Mouse (Mus musculus) liver, embryonic 13.5 days (tissue): ENCODE results near the gene BC048403. TPM values are rescaled to one million over a fixed set of nuclear protein-coding genes. Genes with fewer than 3 reads are reported as not detected.
"Not testable (repeated sequence)": the region's sequence is repeated elsewhere in the genome, so short reads cannot be mapped to it uniquely, and the experiment has no call there.

Source experiments
- ATAC-seq: fragments of 200-750 bp; cut with Nextera tagmentation; 2 replicates; pipeline ENCODE4 v1.8.0; 2017; ENCODE audit warnings: low read depth, mild to moderate bottlenecking, moderate number of reproducible peaks, moderate library complexity
- DNase-seq: peaks from one replicate; pipeline ENCODE4 v3.0.0; 2022
- H3K27ac ChIP-seq: fragments of 300-500 bp; sonication (generic); 2 replicates; pipeline ENCODE4 v1.5.1; 2015; ENCODE audit warnings: moderate library complexity, mild to moderate bottlenecking, inconsistent platforms
- H3K27me3 ChIP-seq: fragments of 300-500 bp; sonication (generic); 2 replicates; pipeline ENCODE4 v1.6.1; 2015; ENCODE audit warnings: mild to moderate bottlenecking, inconsistent platforms
- H3K36me3 ChIP-seq: fragments of 300-500 bp; sonication (generic); 2 replicates; pipeline ENCODE4 v1.6.1; 2015; ENCODE audit warnings: mild to moderate bottlenecking, inconsistent platforms
- H3K4me1 ChIP-seq: fragments of 300-500 bp; sonication (generic); replicated peaks from 2 replicates; pipeline ENCODE4 v1.6.1; 2015; ENCODE audit warnings: inconsistent platforms
- H3K4me2 ChIP-seq: fragments of 300-500 bp; sonication (generic); 2 replicates; pipeline ENCODE4 v1.6.1; 2015; ENCODE audit warnings: inconsistent platforms, mild to moderate bottlenecking, moderate library complexity
- H3K4me3 ChIP-seq: fragments of 300-500 bp; sonication (generic); replicated peaks from 2 replicates; pipeline ENCODE4 v1.5.1; 2015; ENCODE audit warnings: mild to moderate bottlenecking, inconsistent platforms
- H3K9ac ChIP-seq: fragments of 300-500 bp; sonication (generic); 2 replicates; pipeline ENCODE4 v1.6.1; 2015; ENCODE audit warnings: mild to moderate bottlenecking, inconsistent platforms
- H3K9me3 ChIP-seq: fragments of 300-500 bp; sonication (generic); replicated peaks from 2 replicates; pipeline ENCODE4 v1.6.1; 2016; ENCODE audit warnings: inconsistent platforms
- WGBS: fragments of 180-500 bp; shearing (Covaris S2); methylation state at CpG from one replicate; pipeline ENCODE4 v1.1.7; 2015; ENCODE audit not compliant: insufficient replicate concordance; 5-methylcytosine and 5-hydroxymethylcytosine counted together
- polyA plus RNA-seq: library from polyadenylated mRNA; unstranded; fragments of >200 nt; fragmentation: Nextera tagmentation; extraction: Ambion mirVana; gene quantifications from 2 replicates; pipeline ENCODE4 v1.2.1, GENCODE M21; 2015

BC048403 gene
- polyA plus RNA-seq, 1 experiment from 2014 or later: 1.6 TPM

DNA sequence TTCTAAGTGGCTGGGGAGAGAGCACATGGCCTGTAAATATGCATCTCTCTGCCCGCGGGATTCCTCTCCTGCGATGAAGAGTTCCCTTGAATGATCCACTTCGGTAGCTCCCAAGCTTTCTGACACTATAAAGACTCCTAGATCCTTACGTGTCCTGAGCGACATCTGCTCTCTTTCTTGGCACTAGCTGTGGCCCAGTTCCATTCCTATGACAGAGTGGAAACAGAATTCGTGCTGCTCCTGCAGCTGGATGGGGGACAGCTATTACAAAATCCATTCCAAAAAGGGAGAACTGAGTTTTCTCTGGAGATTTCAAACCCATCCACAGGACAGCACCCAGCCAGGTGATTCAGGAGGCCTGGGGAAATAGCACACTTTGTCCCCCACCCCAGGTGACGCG lies 22.4 kb downstream of the BC048403 start:
- no peaks in the 10 kb centered on the region for H3K27me3 ChIP-seq
- H3K36me3 ChIP-seq: no peaks in the 10 kb centered on the region
- 83% methylated on average over 9 of the region's 9 CpGs for WGBS
- no peak overlapping the region for H3K9ac ChIP-seq
- H3K27ac ChIP-seq: no peak overlapping the region
- DNase-seq (no peak), ATAC-seq (no peak)
- no peaks in the 10 kb centered on the region for H3K4me1 ChIP-seq
- no peaks in the 10 kb centered on the region for H3K9me3 ChIP-seq
- no peak overlapping the region for H3K4me3 ChIP-seq
- H3K4me2 ChIP-seq: no peak overlapping the region

DNA sequence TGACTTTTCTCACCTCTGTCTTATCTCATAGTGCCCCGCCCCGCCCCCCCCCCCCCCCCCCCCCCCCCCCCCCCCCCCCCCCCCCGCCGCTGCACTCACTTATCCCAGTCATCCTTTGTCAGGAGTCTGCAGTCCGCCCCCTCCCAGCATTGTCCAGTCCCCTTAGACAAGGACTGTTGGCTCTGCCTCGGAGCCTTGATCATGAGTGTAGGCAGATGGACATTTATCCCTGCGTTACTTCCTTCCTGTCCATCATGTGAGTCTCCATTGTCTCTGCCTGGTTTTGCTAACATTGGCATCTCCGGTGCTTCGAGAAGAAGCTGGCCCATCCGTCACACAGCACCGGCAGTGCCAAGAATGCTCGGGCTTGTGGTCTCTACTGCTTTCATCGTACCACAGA lies 23.5 kb downstream of the BC048403 start:
- Histone ChIP-seq H3K27ac (no peak overlapping the region), H3K36me3 (no peaks in the 10 kb centered on the region), H3K4me2 (no peak overlapping the region), H3K4me1 (no peaks in the 10 kb centered on the region), H3K9ac (no peak overlapping the region), H3K27me3 (no peaks in the 10 kb centered on the region), H3K4me3 (no peak overlapping the region), H3K9me3 (no peaks in the 10 kb centered on the region)
- ATAC-seq: no peak
- WGBS: 68% methylated on average over 9 of the region's 13 CpGs
- DNase-seq: no peak

DNA sequence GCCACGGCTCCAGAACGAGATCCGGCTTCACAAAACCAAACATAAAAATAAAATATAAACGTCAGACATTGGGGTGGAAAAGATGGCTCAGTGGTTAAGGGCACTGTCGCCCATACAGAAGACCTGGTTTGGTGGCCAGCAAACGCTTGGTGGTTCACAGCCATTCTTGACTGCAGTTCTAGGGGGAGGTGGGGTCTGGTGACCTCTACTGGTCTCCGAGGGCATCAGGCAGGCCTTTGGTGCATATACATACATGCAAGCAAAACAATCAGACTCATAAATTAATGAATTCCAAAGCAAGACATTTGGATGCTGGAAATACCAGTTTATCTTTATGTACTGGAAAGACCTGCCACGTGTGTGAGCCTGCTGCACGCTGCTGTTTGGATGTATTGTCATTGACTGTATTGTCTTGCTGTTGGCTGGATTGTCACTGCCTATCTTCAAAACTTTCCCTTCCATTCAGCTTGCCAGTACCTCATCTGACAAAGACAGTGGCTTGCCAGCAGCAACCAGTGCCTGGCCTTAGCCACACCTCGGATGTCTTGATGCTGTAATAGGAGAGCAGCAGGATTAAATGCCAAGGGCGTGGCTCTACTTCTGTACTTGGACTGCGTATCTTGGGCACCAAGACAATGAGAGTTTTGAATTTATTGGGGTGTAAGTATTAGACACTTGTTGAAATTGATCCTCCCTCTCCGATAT lies 24.9 kb downstream of the BC048403 start:
- no peak overlapping the region for H3K4me3 ChIP-seq
- WGBS: 67% methylated on average over 13 of the region's 13 CpGs
- no peak for ATAC-seq
- no peak overlapping the region for H3K9ac ChIP-seq
- H3K4me2 ChIP-seq: no peak overlapping the region
- no peaks in the 10 kb centered on the region for H3K27me3 ChIP-seq
- DNase-seq: no peak
- H3K9me3 ChIP-seq: no peaks in the 10 kb centered on the region
- H3K4me1 ChIP-seq: no peaks in the 10 kb centered on the region
- no peaks in the 10 kb centered on the region for H3K36me3 ChIP-seq
- H3K27ac ChIP-seq: no peak overlapping the region

DNA sequence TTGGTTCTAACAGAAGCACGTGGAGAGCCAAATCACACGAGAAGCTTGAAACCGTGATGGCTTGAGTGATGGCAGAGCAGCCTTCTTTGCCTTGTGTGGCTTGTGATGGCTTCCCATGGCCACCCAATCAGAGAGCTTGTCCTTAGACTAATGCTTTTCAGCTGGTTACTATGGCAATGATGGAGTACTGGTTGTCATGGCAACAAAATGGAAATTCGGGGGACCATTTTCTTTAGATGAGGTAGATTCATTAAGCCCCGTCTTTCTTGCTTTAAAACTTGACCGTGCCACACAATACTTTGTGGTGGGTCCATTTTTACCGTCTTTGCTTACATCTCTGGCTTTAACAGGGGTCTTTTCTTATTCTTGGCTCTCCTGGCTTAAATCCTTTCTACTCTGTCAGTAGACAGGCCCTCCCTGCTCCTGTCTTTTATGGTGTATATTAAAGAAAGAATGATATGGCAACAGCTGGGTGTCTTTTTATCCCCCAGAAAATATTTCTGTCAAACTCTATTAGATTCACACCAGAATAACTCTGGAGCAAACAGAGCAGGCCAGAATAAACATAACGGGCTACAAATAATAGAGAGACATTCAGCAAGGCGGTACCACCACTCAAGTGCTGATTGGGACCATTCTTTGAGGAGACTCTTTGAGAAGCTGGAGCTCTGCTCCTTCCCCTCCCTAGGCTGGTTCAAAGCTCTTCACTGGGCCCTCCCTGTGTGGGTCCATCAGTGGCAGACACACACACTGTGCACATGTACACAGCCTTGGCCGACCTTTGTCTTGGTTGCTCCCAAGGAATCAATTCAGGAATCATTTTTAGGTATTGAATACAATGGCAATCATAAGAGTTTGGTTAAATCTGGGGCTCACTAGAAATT lies 25.7 kb downstream of the BC048403 start:
- DNase-seq (no peak), ATAC-seq (no peak)
- 75% methylated on average over 10 of the region's 10 CpGs for WGBS
- Histone ChIP-seq H3K36me3 (no peaks in the 10 kb centered on the region), H3K27ac (no peak overlapping the region), H3K4me3 (no peak overlapping the region), H3K4me2 (no peak overlapping the region), H3K9ac (no peak overlapping the region), H3K4me1 (no peaks in the 10 kb centered on the region), H3K9me3 (no peaks in the 10 kb centered on the region), H3K27me3 (no peaks in the 10 kb centered on the region)

DNA sequence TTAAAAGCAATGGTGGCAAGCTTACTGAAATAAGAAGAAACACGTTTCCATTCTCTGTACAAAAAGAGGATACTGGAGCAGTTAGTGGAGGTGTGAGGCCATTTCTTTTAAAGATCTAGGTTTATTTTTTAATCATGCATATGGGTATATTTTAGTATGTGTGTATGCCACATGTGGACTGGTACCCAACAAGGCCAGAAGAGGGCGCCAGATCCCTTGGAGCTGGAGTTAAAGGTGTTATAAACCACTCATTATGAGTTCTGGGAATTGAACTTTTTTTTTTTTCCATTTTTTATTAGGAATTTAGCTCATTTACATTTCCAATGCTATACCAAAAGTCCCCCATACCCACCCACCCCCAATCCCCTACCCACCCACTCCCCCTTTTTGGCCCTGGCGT lies 27.6 kb downstream of the BC048403 start:
- not testable (repeated sequence) for H3K4me2 ChIP-seq, H3K27me3 ChIP-seq, ATAC-seq, DNase-seq, H3K9me3 ChIP-seq, H3K4me1 ChIP-seq, H3K4me3 ChIP-seq, H3K9ac ChIP-seq, H3K27ac ChIP-seq, H3K36me3 ChIP-seq
- WGBS: 54% methylated on average over 3 of the region's 3 CpGs

DNA sequence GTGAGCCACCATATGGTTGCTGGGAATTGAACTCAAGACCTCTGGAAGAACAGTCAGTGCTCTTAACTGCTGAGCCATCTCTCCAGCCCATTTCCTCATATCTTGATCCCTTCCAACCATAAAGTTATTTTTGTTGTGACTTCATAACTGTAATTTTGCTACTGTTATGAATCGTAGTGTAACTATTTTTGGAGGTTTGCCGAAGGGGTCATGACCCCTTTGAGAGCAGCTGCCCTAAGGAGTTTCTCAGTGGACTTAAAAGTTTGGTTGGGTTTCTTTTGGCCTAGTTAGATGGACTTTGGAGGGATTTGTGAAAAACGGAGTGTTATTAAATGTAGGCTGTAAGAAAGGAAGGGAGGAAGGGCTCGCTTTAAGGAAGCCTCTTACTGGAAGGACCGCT lies 30.0 kb downstream of the BC048403 start:
- DNase-seq (no peak), ATAC-seq (no peak)
- Histone ChIP-seq H3K36me3 (no peaks in the 10 kb centered on the region), H3K27ac (no peak overlapping the region), H3K4me3 (no peak overlapping the region), H3K4me2 (no peak overlapping the region), H3K27me3 (no peaks in the 10 kb centered on the region), H3K9me3 (no peaks in the 10 kb centered on the region), H3K4me1 (no peaks in the 10 kb centered on the region; the same call in 1 of the 2 replicates), H3K9ac (no peak overlapping the region)
- WGBS: 81% methylated on average over 5 of the region's 5 CpGs

DNA sequence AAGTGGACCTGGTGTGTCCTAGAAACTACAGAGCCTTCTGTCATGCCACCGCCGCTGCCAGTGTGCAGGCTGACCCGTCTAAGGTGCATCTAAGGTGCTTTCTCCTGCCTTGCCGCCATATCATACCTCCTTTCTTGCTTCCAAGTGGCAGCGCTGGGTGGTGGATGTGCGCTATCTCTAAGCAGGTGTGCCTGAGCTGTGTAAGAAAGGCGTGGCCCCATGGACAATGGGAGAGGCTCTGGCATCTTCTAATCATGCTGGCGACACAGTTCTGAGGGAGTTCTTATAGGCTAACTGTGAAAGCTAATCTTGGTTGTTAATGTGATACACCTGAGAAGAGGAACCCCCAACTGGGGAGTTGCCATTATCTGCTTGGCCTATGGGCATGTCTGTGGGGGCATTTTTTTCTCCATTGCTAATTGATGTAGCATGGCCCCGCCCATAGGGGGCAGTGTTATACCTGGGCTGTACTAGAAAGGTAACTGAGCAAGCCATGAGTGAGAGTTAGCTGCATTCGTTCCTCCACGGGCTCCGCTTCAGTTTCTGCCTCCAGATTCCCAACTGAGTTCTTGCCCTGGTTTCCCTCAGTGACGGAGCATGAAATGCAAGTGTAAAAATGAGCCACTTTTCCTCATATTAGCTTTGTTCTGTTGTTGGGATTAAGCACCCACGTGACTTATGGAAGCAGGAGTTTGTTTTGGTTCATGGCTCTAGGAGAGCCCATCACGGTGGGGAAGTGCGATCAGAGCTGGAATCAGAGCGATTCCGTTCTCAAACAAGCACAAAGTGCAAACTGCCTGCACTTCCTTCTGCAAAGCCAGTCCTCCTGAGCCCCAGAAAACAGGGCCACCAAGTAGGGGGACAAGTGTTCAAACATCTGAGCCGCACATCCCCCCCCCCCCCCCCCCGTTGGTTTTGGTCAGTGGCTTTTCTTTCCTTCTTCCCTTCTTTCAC lies 31.2 kb downstream of the BC048403 start:
- Histone ChIP-seq H3K9ac (no peak overlapping the region), H3K4me3 (peak overlapping the region; percentile 12; the same call in 1 of the 2 replicates), H3K4me2 (0 out of 2 replicates have a peak overlapping the region, but pooled peaks have one; percentile 10), H3K36me3 (no peaks in the 10 kb centered on the region), H3K27ac (no peak overlapping the region), H3K9me3 (no peaks in the 10 kb centered on the region), H3K4me1 (no peaks in the 10 kb centered on the region; the same call in 1 of the 2 replicates), H3K27me3 (no peaks in the 10 kb centered on the region)
- ATAC-seq (peak; percentile 29; the same call in 1 of the 2 replicates), DNase-seq (no peak)
- 44% methylated on average over 20 of the region's 20 CpGs for WGBS

DNA sequence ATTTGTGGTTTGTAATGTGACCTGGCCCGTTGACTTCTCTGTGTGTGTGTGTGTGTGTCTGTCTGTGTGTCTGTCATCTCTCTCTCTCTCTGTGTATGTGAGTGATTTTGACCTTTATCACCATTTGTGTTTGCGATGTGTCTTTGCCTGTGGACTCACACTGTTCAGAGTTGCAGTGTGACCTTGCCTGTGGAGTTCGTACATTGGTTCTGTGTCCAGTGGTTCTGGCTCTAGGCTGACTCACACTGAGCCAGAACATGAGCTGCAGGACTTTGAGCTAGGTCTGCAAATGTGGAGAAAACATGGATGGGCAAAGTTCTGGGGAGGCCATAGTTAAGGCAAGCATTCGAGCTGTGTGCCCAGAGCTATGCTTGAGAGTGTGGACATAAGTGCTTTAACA lies 34.1 kb downstream of the BC048403 start:
- Histone ChIP-seq H3K4me3 (no peak overlapping the region), H3K4me1 (no peaks in the 10 kb centered on the region; the same call in 1 of the 2 replicates), H3K9ac (no peak overlapping the region), H3K4me2 (no peak overlapping the region), H3K36me3 (no peaks in the 10 kb centered on the region), H3K9me3 (no peaks in the 10 kb centered on the region), H3K27me3 (no peaks in the 10 kb centered on the region), H3K27ac (no peak overlapping the region)
- DNase-seq (no peak), ATAC-seq (no peak)
- 45% methylated on average over 4 of the region's 4 CpGs for WGBS

DNA sequence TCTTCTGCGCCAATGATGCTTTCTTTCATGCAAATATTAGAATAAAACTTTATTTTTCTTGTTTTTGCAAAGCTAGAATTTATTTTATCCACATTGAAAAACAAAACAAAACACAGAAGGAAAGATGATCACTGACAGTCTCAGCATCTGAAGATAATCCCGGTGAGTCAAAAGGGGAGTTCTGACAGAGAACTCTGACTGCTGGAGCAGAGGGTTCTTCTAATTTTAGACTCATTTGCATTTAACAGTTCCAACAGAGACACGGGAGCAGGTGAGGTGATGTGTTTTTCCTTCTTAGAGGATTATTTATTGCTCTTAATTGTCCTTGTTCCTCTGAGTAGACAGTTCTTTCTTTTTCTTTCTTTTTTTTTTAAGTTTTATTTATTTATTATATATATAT lies 36.3 kb downstream of the BC048403 start:
- no peak overlapping the region for H3K4me3 ChIP-seq
- H3K9ac ChIP-seq: no peak overlapping the region
- no peaks in the 10 kb centered on the region for H3K9me3 ChIP-seq
- 62% methylated on average over 3 of the region's 3 CpGs for WGBS
- ATAC-seq (no peak), DNase-seq (no peak)
- H3K36me3 ChIP-seq: no peaks in the 10 kb centered on the region
- H3K4me2 ChIP-seq: no peak overlapping the region
- no peaks in the 10 kb centered on the region; the same call in 1 of the 2 replicates for H3K4me1 ChIP-seq
- H3K27ac ChIP-seq: no peak overlapping the region
- H3K27me3 ChIP-seq: no peaks in the 10 kb centered on the region

DNA sequence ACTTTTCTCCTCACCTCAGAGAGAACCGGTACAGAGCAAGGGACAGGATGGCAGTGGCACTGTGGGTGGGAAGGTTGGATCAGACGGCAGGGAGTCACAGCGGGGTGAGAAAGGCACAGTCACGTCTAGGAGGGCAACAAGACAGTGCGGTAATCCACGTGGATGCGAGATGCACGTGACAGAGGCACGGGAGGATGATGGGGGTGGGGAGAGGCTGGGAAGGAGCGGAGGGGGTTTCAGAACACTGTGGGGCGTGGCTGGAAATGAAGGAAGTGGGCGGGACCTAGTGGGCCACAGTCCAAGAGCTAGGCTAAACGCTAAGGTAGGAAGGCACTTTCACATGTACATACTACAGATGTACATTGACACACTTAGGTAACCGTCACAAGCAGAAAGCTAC lies 41.4 kb downstream of the BC048403 start:
- H3K4me3 ChIP-seq: no peak overlapping the region
- 37% methylated on average over 14 of the region's 14 CpGs for WGBS
- no peaks in the 10 kb centered on the region for H3K27me3 ChIP-seq
- no peaks in the 10 kb centered on the region for H3K4me1 ChIP-seq
- DNase-seq (no peak), ATAC-seq (no peak)
- H3K9ac ChIP-seq: no peak overlapping the region
- H3K4me2 ChIP-seq: 0 out of 2 replicates have a peak overlapping the region, but pooled peaks have one; percentile 14
- no peaks in the 10 kb centered on the region for H3K9me3 ChIP-seq
- peaks cover 3% of the 10 kb centered on the region; the same call in 1 of the 2 replicates for H3K36me3 ChIP-seq
- H3K27ac ChIP-seq: no peak overlapping the region

DNA sequence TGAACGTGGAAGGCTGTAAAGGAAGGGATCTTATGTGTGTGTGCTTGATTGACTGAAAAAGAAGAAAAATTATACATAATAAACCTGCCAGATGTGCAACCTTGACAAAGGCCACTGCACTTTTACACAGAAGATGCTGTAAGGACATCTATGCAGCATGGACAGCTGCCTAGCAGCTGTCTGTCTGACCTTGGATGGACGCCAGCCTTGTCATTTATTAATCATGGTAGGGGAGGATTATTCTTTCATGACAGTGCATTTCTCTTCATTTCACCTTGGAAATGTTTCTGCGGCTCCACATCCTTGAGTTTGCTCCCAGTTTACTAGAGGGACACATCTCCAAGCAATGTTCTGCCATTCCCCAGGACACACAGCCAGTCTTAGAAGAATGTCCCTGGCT lies 48.8 kb downstream of the BC048403 start:
- H3K4me2 ChIP-seq: no peak overlapping the region
- no peaks in the 10 kb centered on the region for H3K4me1 ChIP-seq
- no peaks in the 10 kb centered on the region for H3K27me3 ChIP-seq
- no peaks in the 10 kb centered on the region for H3K9me3 ChIP-seq
- no peak overlapping the region for H3K9ac ChIP-seq
- no peak for DNase-seq
- peaks cover 3% of the 10 kb centered on the region; the same call in 1 of the 2 replicates for H3K36me3 ChIP-seq
- H3K4me3 ChIP-seq: no peak overlapping the region
- H3K27ac ChIP-seq: no peak overlapping the region
- ATAC-seq: no peak
- 80% methylated on average over 3 of the region's 3 CpGs for WGBS
